Mouse (Mus musculus): ENCODE measurements around the gene Hcrtr2. TPM values are rescaled to one million over a fixed set of nuclear protein-coding genes. Genes with fewer than 3 reads are reported as not detected.

Hcrtr2 gene
- polyA plus RNA-seq, 1 experiment from 2014 or later: 0.16 TPM

- Histone ChIP-seq H3K9me3 (ENCODE audit: low read length) (no peaks in the 10 kb centered on the region), H3K27ac (ENCODE audit: low read depth) (no peak overlapping the region), H3K36me3 (replicated peaks; ENCODE audit: insufficient read depth, low read length) (no peaks in the 10 kb centered on the region), H3K4me2 (ENCODE audit: low read depth, low read length) (no peak overlapping the region), H3K27me3 (ENCODE audit: insufficient read depth, low read length) (no peaks in the 10 kb centered on the region), H3K4me1 (ENCODE audit: insufficient read depth) (no peaks in the 10 kb centered on the region), H3K4me3 (ENCODE audit: low read depth, low read length) (no peak overlapping the region), H3K9ac (replicated peaks) (no peak overlapping the region)
- DNase-seq (no peak), ATAC-seq (no peak)
- TF ChIP-seq CTCF (IDR thresholded peaks at IDR 0.05; ENCODE audit: low read depth) (no peak), EP300 (IDR thresholded peaks at IDR 0.05; ENCODE audit: low read depth) (no peak)
- WGBS (ENCODE audit: insufficient replicate concordance): 53% methylated on average over 4 of the region's 4 CpGs
These were observed 106.3 kb downstream of the Hcrtr2 start for GRCm38 (mm10) chr9:76217178-76217975.

- ATAC-seq (no peak), DNase-seq (no peak)
- Histone ChIP-seq H3K9ac (replicated peaks) (no peak overlapping the region), H3K9me3 (ENCODE audit: low read length) (no peaks in the 10 kb centered on the region), H3K4me1 (ENCODE audit: insufficient read depth) (no peaks in the 10 kb centered on the region), H3K27ac (ENCODE audit: low read depth) (no peak overlapping the region), H3K4me3 (ENCODE audit: low read depth, low read length) (no peak overlapping the region), H3K4me2 (ENCODE audit: low read depth, low read length) (no peak overlapping the region), H3K36me3 (replicated peaks; ENCODE audit: insufficient read depth, low read length) (no peaks in the 10 kb centered on the region), H3K27me3 (ENCODE audit: insufficient read depth, low read length) (no peaks in the 10 kb centered on the region)
- WGBS (ENCODE audit: insufficient replicate concordance): 57% methylated on average over 4 of the region's 4 CpGs
- no peak for TF ChIP-seq CTCF (IDR thresholded peaks at IDR 0.05; ENCODE audit: low read depth)
- no peak for TF ChIP-seq EP300 (IDR thresholded peaks at IDR 0.05; ENCODE audit: low read depth)
These were observed 109.0 kb downstream of the Hcrtr2 start for GRCm38 (mm10) chr9:76214678-76215077.

DNA sequence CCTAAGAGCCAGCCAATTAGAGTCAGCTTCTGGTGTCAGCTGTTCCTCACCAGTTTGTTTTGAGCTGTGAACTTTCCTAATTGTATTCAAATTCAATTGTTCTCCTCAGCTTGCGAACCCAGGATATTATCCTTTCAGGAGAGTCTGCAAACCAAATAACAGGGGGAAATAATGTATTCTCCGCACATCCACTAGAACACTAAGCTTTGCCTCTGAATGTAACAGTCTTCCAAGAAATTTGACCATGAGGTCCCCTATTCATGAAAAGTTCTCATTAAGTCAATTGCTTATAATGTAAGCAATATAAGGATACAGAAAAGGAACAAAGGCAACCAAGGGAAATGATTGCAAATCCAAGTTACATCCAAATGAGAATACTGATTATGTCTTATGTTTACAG, 110.1 kb downstream of the Hcrtr2 start, which contains the start of gene Gfral:
Gfral (minus strand) TSS at position 101 of the 400 bp plus-strand sequence.
- no peak for DNase-seq
- 68% methylated on average over 2 of the region's 2 CpGs for WGBS (ENCODE audit: insufficient replicate concordance)
- H3K4me3 ChIP-seq (ENCODE audit: low read depth, low read length): no peak within 1 kb of the TSS
- no peak for TF ChIP-seq EP300 (IDR thresholded peaks at IDR 0.05; ENCODE audit: low read depth)
- TF ChIP-seq CTCF (IDR thresholded peaks at IDR 0.05; ENCODE audit: low read depth): no peak
- H3K9me3 ChIP-seq (ENCODE audit: low read length): no peaks in the 10 kb centered on the region
- ATAC-seq: no peak
- H3K27ac ChIP-seq (ENCODE audit: low read depth): no peak within 1 kb of the TSS
- H3K4me1 ChIP-seq (ENCODE audit: insufficient read depth): no peaks in the 10 kb centered on the region
- no peaks in the 10 kb centered on the region for H3K27me3 ChIP-seq (ENCODE audit: insufficient read depth, low read length)
- no peak within 1 kb of the TSS for H3K4me2 ChIP-seq (ENCODE audit: low read depth, low read length)
- H3K9ac ChIP-seq (replicated peaks): no peak within 1 kb of the TSS
- no peaks in the 10 kb centered on the region for H3K36me3 ChIP-seq (replicated peaks; ENCODE audit: insufficient read depth, low read length)

GRCm38 (mm10) chr9:76196917-76197316, 126.7 kb downstream of the Hcrtr2 start:
- H3K27ac ChIP-seq (ENCODE audit: low read depth): no peak overlapping the region
- TF ChIP-seq CTCF (IDR thresholded peaks at IDR 0.05; ENCODE audit: low read depth): no peak
- no peak for TF ChIP-seq EP300 (IDR thresholded peaks at IDR 0.05; ENCODE audit: low read depth)
- H3K4me1 ChIP-seq (ENCODE audit: insufficient read depth): no peaks in the 10 kb centered on the region
- no peak overlapping the region for H3K9ac ChIP-seq (replicated peaks)
- no peaks in the 10 kb centered on the region for H3K36me3 ChIP-seq (replicated peaks; ENCODE audit: insufficient read depth, low read length)
- H3K4me2 ChIP-seq (ENCODE audit: low read depth, low read length): no peak overlapping the region
- H3K4me3 ChIP-seq (ENCODE audit: low read depth, low read length): no peak overlapping the region
- no peaks in the 10 kb centered on the region for H3K27me3 ChIP-seq (ENCODE audit: insufficient read depth, low read length)
- 76% methylated on average over 4 of the region's 4 CpGs for WGBS (ENCODE audit: insufficient replicate concordance)
- H3K9me3 ChIP-seq (ENCODE audit: low read length): no peaks in the 10 kb centered on the region
- no peak for DNase-seq
- ATAC-seq: no peak

DNA sequence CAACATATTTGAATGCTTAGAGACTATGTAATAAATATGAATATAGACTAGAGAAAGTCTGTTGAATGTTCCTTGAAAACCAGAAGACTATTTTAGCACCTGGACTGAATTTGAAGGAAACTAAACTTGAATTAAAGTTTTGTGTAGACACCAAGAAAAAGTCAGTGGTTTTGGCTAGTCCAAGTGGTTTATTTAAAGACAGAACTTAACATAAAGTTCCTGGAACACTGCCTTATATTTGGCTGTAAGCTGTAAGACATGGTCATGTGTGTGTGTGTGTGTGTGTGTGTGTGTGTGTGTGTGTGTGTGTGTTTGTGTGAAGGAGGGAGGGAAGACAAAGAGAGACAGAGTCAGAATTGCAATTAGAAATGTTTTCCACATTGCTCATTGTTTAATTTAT, 144.4 kb downstream of the Hcrtr2 start:
- DNase-seq: no peak
- H3K9ac ChIP-seq (replicated peaks): no peak overlapping the region
- ATAC-seq: no peak
- no peaks in the 10 kb centered on the region for H3K27me3 ChIP-seq (ENCODE audit: insufficient read depth, low read length)
- no peaks in the 10 kb centered on the region for H3K36me3 ChIP-seq (replicated peaks; ENCODE audit: insufficient read depth, low read length)
- H3K9me3 ChIP-seq (ENCODE audit: low read length): no peaks in the 10 kb centered on the region
- TF ChIP-seq CTCF (IDR thresholded peaks at IDR 0.05; ENCODE audit: low read depth): no peak
- no peak for TF ChIP-seq EP300 (IDR thresholded peaks at IDR 0.05; ENCODE audit: low read depth)
- H3K27ac ChIP-seq (ENCODE audit: low read depth): no peak overlapping the region
- H3K4me3 ChIP-seq (ENCODE audit: low read depth, low read length): no peak overlapping the region
- H3K4me2 ChIP-seq (ENCODE audit: low read depth, low read length): no peak overlapping the region
- H3K4me1 ChIP-seq (ENCODE audit: insufficient read depth): no peaks in the 10 kb centered on the region

Other genes starting within 250 kb of the Hcrtr2 start
- not detected in 2 replicates for gene Gfral, start 110.2 kb downstream of the Hcrtr2 start, polyA plus RNA-seq (2015; fragmentation: Nextera tagmentation; extraction: Ambion mirVana)
- 0.04 and 0.07 TPM in 2 replicates for gene Fam83b, start 243.3 kb upstream of the Hcrtr2 start, polyA plus RNA-seq (2015; fragmentation: Nextera tagmentation; extraction: Ambion mirVana)